Mouse (Mus musculus) thymus, adult 2 months (tissue): Measurements from ENCODE around the gene Zzef1.

Source experiments
- CTCF ChIP-seq: fragments of 200-500 bp; IDR thresholded peaks from 2 replicates; pipeline ENCODE4 v1.5.1; 2012; ENCODE audit warnings: mild to moderate bottlenecking, control low read depth, low read length, moderate library complexity, borderline replicate concordance; ENCODE audit not compliant: control insufficient read depth, poor library complexity, insufficient read depth; ENCODE audit errors: extremely low read depth
- POLR2A ChIP-seq: fragments of 200-500 bp; IDR thresholded peaks from 2 replicates; pipeline ENCODE4 v1.6.1; 2012; ENCODE audit warnings: mild to moderate bottlenecking, low read length, control low read depth, moderate library complexity; ENCODE audit not compliant: control insufficient read depth, poor library complexity, insufficient read depth; ENCODE audit errors: extremely low read depth

GRCm38 (mm10) chr11:72925067-72925466, 129.0 kb downstream of the Zzef1 start:
- TF ChIP-seq CTCF (no peak), POLR2A (no peak)
